Mouse (Mus musculus) stomach, embryonic 16.5 days (tissue): ENCODE measurements around the gene Gm17455. TPM values are rescaled to one million over a fixed set of nuclear protein-coding genes. Genes with fewer than 3 reads are reported as not detected.

Experiments
- ATAC-seq: fragments of 200-750 bp; cut with Nextera tagmentation; 2 replicates; pipeline ENCODE4 v1.8.0; 2017; ENCODE audit warnings: moderate number of reproducible peaks, moderate TSS enrichment; ENCODE audit not compliant: insufficient read depth, low FRiP score
- H3K27ac ChIP-seq: fragments of 300-500 bp; sonication (generic); 2 replicates; pipeline ENCODE4 v1.5.1; 2014; ENCODE audit warnings: low read length
- H3K27me3 ChIP-seq: fragments of 300-500 bp; sonication (generic); 2 replicates; pipeline ENCODE4 v1.6.1; 2014; ENCODE audit warnings: low read length, control low read depth, mixed read lengths; ENCODE audit not compliant: control insufficient read depth, insufficient read depth
- H3K36me3 ChIP-seq: fragments of 300-500 bp; sonication (generic); 2 replicates; pipeline ENCODE4 v1.6.1; 2014; ENCODE audit warnings: low read length; ENCODE audit not compliant: control insufficient read depth, insufficient read depth
- H3K4me1 ChIP-seq: fragments of 300-500 bp; sonication (generic); 2 replicates; pipeline ENCODE4 v1.6.1; 2014; ENCODE audit warnings: low read length, control low read depth, mixed read lengths; ENCODE audit not compliant: control insufficient read depth, insufficient read depth
- H3K4me2 ChIP-seq: fragments of 300-500 bp; sonication (generic); 2 replicates; pipeline ENCODE4 v1.6.1; 2014; ENCODE audit warnings: low read depth, low read length, mixed read lengths
- H3K4me3 ChIP-seq: fragments of 300-500 bp; sonication (generic); replicated peaks from 2 replicates; pipeline ENCODE4 v1.5.1; 2014; ENCODE audit warnings: mild to moderate bottlenecking, low read length
- H3K9ac ChIP-seq: fragments of 300-500 bp; sonication (generic); 2 replicates; pipeline ENCODE4 v1.6.1; 2014; ENCODE audit warnings: low read length
- H3K9me3 ChIP-seq: fragments of 300-500 bp; sonication (generic); replicated peaks from 2 replicates; pipeline ENCODE4 v1.6.1; 2016; ENCODE audit warnings: low read length, control low read depth; ENCODE audit not compliant: control insufficient read depth
- WGBS: fragments of 180-500 bp; shearing (Covaris S2); extraction: QIAGEN DNeasy Blood & Tissue Kit; methylation state at CpG from one replicate; pipeline ENCODE4 v1.1.7; 2014; 5-methylcytosine and 5-hydroxymethylcytosine counted together
- polyA plus RNA-seq: library from polyadenylated mRNA; unstranded; fragments of >200 nt; fragmentation: Nextera tagmentation; extraction: Ambion mirVana; gene quantifications from 2 replicates; pipeline ENCODE4 v1.2.1, GENCODE M21; 2015

The Gm17455 gene
- polyA plus RNA-seq, 1 experiment from 2014 or later = not detected

GRCm38 (mm10) chr10:60422756-60423155 is 23.2 kb downstream of the Gm17455 start:
- no peak overlapping the region for H3K4me3 ChIP-seq
- H3K4me2 ChIP-seq = no peak overlapping the region
- ATAC-seq = no peak; the same call in 1 of the 2 replicates
- H3K36me3 ChIP-seq = no peaks in the 10 kb centered on the region
- no peak overlapping the region for H3K9ac ChIP-seq
- WGBS = 63% methylated on average over 7 of the region's 7 CpGs
- no peaks in the 10 kb centered on the region for H3K4me1 ChIP-seq
- H3K9me3 ChIP-seq = peaks cover 7% of the 10 kb centered on the region; the same call in 1 of the 2 replicates
- no peaks in the 10 kb centered on the region for H3K27me3 ChIP-seq
- no peak overlapping the region for H3K27ac ChIP-seq

- no peak for ATAC-seq
Observed at GRCm38 (mm10) chr10:60430001-60430400, 30.5 kb downstream of the Gm17455 start.

GRCm38 (mm10) chr10:60430591-60430990 is 31.1 kb downstream of the Gm17455 start:
- WGBS = 63% methylated on average over 6 of the region's 6 CpGs
- H3K4me2 ChIP-seq = no peak overlapping the region
- H3K9me3 ChIP-seq = peaks cover 2% of the 10 kb centered on the region; the same call in 1 of the 2 replicates
- no peaks in the 10 kb centered on the region for H3K36me3 ChIP-seq
- H3K4me1 ChIP-seq = no peaks in the 10 kb centered on the region
- ATAC-seq = no peak
- H3K9ac ChIP-seq = no peak overlapping the region
- no peak overlapping the region for H3K4me3 ChIP-seq
- no peak overlapping the region for H3K27ac ChIP-seq
- no peaks in the 10 kb centered on the region for H3K27me3 ChIP-seq

More at GRCm38 (mm10) chr10:60430001-60430400, 30.5 kb downstream of the Gm17455 start:
- no peaks in the 10 kb centered on the region for H3K27me3 ChIP-seq
- H3K36me3 ChIP-seq = no peaks in the 10 kb centered on the region
- no peak overlapping the region for H3K9ac ChIP-seq
- no peak overlapping the region for H3K4me3 ChIP-seq
- no peak overlapping the region for H3K27ac ChIP-seq
- H3K9me3 ChIP-seq = peaks cover 7% of the 10 kb centered on the region; the same call in 1 of the 2 replicates
- H3K4me1 ChIP-seq = no peaks in the 10 kb centered on the region
- H3K4me2 ChIP-seq = no peak overlapping the region
- WGBS = 76% methylated on average over 10 of the region's 10 CpGs

GRCm38 (mm10) chr10:60432679-60433078 is 33.2 kb downstream of the Gm17455 start:
- H3K4me3 ChIP-seq = no peak overlapping the region
- 30% methylated on average over 4 of the region's 4 CpGs for WGBS
- no peaks in the 10 kb centered on the region for H3K4me1 ChIP-seq
- no peak overlapping the region for H3K4me2 ChIP-seq
- no peaks in the 10 kb centered on the region for H3K36me3 ChIP-seq
- no peaks in the 10 kb centered on the region for H3K27me3 ChIP-seq
- H3K27ac ChIP-seq = no peak overlapping the region
- no peak overlapping the region for H3K9ac ChIP-seq
- H3K9me3 ChIP-seq = no peaks in the 10 kb centered on the region
- ATAC-seq = no peak

- no peaks in the 10 kb centered on the region for H3K36me3 ChIP-seq
- H3K27ac ChIP-seq = no peak overlapping the region
- H3K9ac ChIP-seq = no peak overlapping the region
- H3K4me2 ChIP-seq = no peak overlapping the region
- no peak for ATAC-seq
- H3K4me3 ChIP-seq = no peak overlapping the region
- no peaks in the 10 kb centered on the region for H3K4me1 ChIP-seq
- H3K9me3 ChIP-seq = no peaks in the 10 kb centered on the region
- WGBS = 86% methylated on average over 4 of the region's 4 CpGs
- H3K27me3 ChIP-seq = no peaks in the 10 kb centered on the region
Observed at GRCm38 (mm10) chr10:60442321-60442720, 42.8 kb downstream of the Gm17455 start.

GRCm38 (mm10) chr10:60443078-60443477 is 43.6 kb downstream of the Gm17455 start:
- Histone ChIP-seq H3K27ac (no peak overlapping the region), H3K9ac (no peak overlapping the region), H3K4me3 (no peak overlapping the region), H3K27me3 (no peaks in the 10 kb centered on the region), H3K36me3 (no peaks in the 10 kb centered on the region), H3K4me2 (no peak overlapping the region), H3K4me1 (no peaks in the 10 kb centered on the region), H3K9me3 (no peaks in the 10 kb centered on the region)
- WGBS = 3% methylated on average over 2 of the region's 2 CpGs
- ATAC-seq = no peak

GRCm38 (mm10) chr10:60445031-60445593 is 45.6 kb downstream of the Gm17455 start:
- Histone ChIP-seq H3K4me1 (no peaks in the 10 kb centered on the region), H3K27ac (no peak overlapping the region), H3K9me3 (no peaks in the 10 kb centered on the region), H3K4me3 (no peak overlapping the region), H3K27me3 (no peaks in the 10 kb centered on the region), H3K9ac (no peak overlapping the region), H3K36me3 (no peaks in the 10 kb centered on the region), H3K4me2 (no peak overlapping the region)
- WGBS = 59% methylated on average over 8 of the region's 8 CpGs
- no peak for ATAC-seq

GRCm38 (mm10) chr10:60447186-60447585 is 47.7 kb downstream of the Gm17455 start:
- no peak overlapping the region for H3K9ac ChIP-seq
- no peak overlapping the region for H3K27ac ChIP-seq
- H3K9me3 ChIP-seq = no peaks in the 10 kb centered on the region
- no peak overlapping the region for H3K4me2 ChIP-seq
- H3K27me3 ChIP-seq = no peaks in the 10 kb centered on the region
- no peak for ATAC-seq
- H3K36me3 ChIP-seq = no peaks in the 10 kb centered on the region
- H3K4me3 ChIP-seq = no peak overlapping the region
- WGBS = 47% methylated on average over 12 of the region's 12 CpGs
- H3K4me1 ChIP-seq = no peaks in the 10 kb centered on the region
